Mouse (Mus musculus) stomach, postnatal 0 days (tissue): ENCODE measurements around the gene Mmp14.

Experiments
- CTCF ChIP-seq: IDR thresholded peaks from 2 replicates; pipeline ENCODE4 v1.5.1; 2016; ENCODE audit warnings: antibody characterized with exemption, low read depth, mild to moderate bottlenecking, moderate library complexity
- EP300 ChIP-seq: optimal IDR thresholded peaks from 2 replicates; pipeline ENCODE3; 2016; ENCODE audit warnings: antibody characterized with exemption

- TF ChIP-seq CTCF: no peak
- TF ChIP-seq EP300: no peak
Measured at GRCm38 (mm10) chr14:54443712-54444618, 12.6 kb downstream of the Mmp14 start.
